Mouse (Mus musculus) kidney, embryonic 14.5 days (tissue): Measurements from ENCODE around the gene Ltc4s. TPM values are rescaled to one million over a fixed set of nuclear protein-coding genes. Genes with fewer than 3 reads are reported as not detected.

Experiments used
- microRNA-seq: library from miRNA; unstranded; fragments of <30 nt; microRNA quantifications from one replicate; pipeline ENCODE4, GENCODE M21; 2016
- polyA plus RNA-seq: library from polyadenylated mRNA; unstranded; fragments of >200 nt; fragmentation: Nextera tagmentation; extraction: Ambion mirVana; gene quantifications from 2 replicates; pipeline ENCODE4 v1.2.1, GENCODE M21; 2014

Ltc4s gene
- polyA plus RNA-seq, 1 experiment from 2014 or later: 1.9 TPM

Small RNA genes lying within 50 kb of the gene (microRNA-seq; reads per million reads assigned to microRNA genes)
- not detected for gene Mir6919

Other genes with a start within 250 kb of the Ltc4s start
- gene Rnf130, start 213.3 kb downstream of the Ltc4s start, polyA plus RNA-seq: 69.3 and 71.2 TPM in 2 replicates
- gene Tbc1d9b, start 107.2 kb downstream of the Ltc4s start, polyA plus RNA-seq: 22.8 and 36.8 TPM in 2 replicates
- gene Mrnip, start 64.2 kb downstream of the Ltc4s start, polyA plus RNA-seq: 21.8 and 22.0 TPM in 2 replicates
- gene Sqstm1, start 27.8 kb downstream of the Ltc4s start, polyA plus RNA-seq: 128 and 197 TPM in 2 replicates
- gene Mgat4b, start 27.7 kb downstream of the Ltc4s start, polyA plus RNA-seq: 37.0 and 39.2 TPM in 2 replicates
- 10.5 and 10.7 TPM in 2 replicates for gene Maml1, start 53.7 kb upstream of the Ltc4s start, polyA plus RNA-seq
- 237 and 277 TPM in 2 replicates for gene Canx, start 87.1 kb upstream of the Ltc4s start, polyA plus RNA-seq
- gene Cby3, start 115.8 kb upstream of the Ltc4s start, polyA plus RNA-seq: 0.79 and 1.1 TPM in 2 replicates
- gene Hnrnph1, start 138.4 kb upstream of the Ltc4s start, polyA plus RNA-seq: 598 and 606 TPM in 2 replicates
- gene Rufy1, start 192.5 kb upstream of the Ltc4s start, polyA plus RNA-seq: 20.8 and 29.3 TPM in 2 replicates